Mouse (Mus musculus) erythroblast, embryonic 14.5 days (primary cell): ENCODE results near the gene Muc1. TPM values are rescaled to one million over a fixed set of nuclear protein-coding genes. Genes with fewer than 3 reads are reported as not detected.

Experiments used
- H3K27me3 ChIP-seq: 2 replicates; pipeline ENCODE4 v1.6.1; 2012; ENCODE audit warnings: inconsistent platforms; ENCODE audit not compliant: control insufficient read depth
- H3K36me3 ChIP-seq: 2 replicates; pipeline ENCODE4 v1.6.1; 2012; ENCODE audit warnings: mild to moderate bottlenecking, inconsistent platforms; ENCODE audit not compliant: control insufficient read depth
- H3K4me1 ChIP-seq: 2 replicates; pipeline ENCODE4 v1.6.1; 2012; ENCODE audit warnings: inconsistent platforms; ENCODE audit not compliant: control insufficient read depth
- H3K4me3 ChIP-seq: replicated peaks from 2 replicates; pipeline ENCODE3; 2012; ENCODE audit warnings: moderate library complexity, mild to moderate bottlenecking, inconsistent platforms
- H3K9me3 ChIP-seq: 2 replicates; pipeline ENCODE4 v1.6.1; 2012; ENCODE audit warnings: low read length, inconsistent platforms, mixed read lengths; ENCODE audit not compliant: control insufficient read depth
- GATA1 ChIP-seq: IDR thresholded peaks from 2 replicates; pipeline ENCODE4 v1.6.1; 2012; ENCODE audit warnings: low read length, inconsistent platforms, mixed read lengths
- TAL1 ChIP-seq: IDR thresholded peaks from 3 replicates; pipeline ENCODE4 v1.6.1; 2012; ENCODE audit warnings: low read length, inconsistent platforms, mixed read lengths
- polyA plus RNA-seq: library from polyadenylated mRNA; stranded (reverse); fragments of >175 nt; gene quantifications from 2 replicates; pipeline ENCODE4 v1.2.3, GENCODE M21; 2012

Gene Muc1
- polyA plus RNA-seq, 1 experiment = not detected

DNA sequence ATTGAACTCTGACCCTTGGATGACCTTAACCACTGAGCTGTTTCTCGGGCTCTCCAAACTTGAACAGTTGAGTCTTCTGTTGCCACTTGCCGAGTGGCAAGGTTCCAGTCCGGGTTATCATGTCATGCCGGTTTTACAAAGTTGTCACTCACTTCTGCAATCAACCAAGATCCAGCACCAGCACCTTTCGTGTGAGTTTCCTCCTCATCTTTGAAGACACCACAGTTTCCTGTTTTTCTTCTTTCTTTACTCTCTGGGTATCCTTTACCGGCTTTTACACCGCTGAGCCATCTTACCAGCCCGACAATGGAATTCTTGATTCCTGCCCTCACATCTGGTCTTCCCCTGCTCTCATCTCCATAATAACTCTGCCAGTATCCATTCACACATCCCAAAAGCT is 38.4 kb upstream of the Muc1 start:
- Histone ChIP-seq H3K4me1 (peaks cover 13% of the 10 kb centered on the region), H3K4me3 (no peak overlapping the region), H3K27me3 (peaks cover 21% of the 10 kb centered on the region), H3K9me3 (no peaks in the 10 kb centered on the region), H3K36me3 (no peaks in the 10 kb centered on the region)
- TF ChIP-seq TAL1 (no peak), GATA1 (no peak)

DNA sequence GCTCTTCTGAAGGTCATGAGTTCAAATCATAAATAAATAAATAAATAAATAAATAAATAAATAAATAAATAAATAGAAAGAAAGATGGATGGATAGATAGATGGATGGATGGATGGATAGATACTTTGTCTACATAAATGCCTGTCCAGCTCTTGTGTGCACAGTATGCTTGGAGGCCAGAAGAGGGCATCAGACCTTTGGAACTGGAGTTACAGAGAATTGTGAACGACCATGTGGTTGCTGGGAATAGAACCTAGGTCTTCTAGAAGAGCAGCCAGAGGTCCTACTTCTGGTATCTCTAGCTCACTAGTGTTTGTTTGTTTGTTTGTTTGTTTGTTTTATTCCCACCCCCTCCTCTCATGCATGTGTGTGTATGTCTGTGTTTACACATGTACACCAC is 35.5 kb upstream of the Muc1 start:
- H3K9me3 ChIP-seq = no peaks in the 10 kb centered on the region
- H3K4me3 ChIP-seq = no peak overlapping the region
- peaks cover 23% of the 10 kb centered on the region for H3K4me1 ChIP-seq
- H3K36me3 ChIP-seq = no peaks in the 10 kb centered on the region
- H3K27me3 ChIP-seq = peaks cover 26% of the 10 kb centered on the region
- TF ChIP-seq TAL1 = no peak

DNA sequence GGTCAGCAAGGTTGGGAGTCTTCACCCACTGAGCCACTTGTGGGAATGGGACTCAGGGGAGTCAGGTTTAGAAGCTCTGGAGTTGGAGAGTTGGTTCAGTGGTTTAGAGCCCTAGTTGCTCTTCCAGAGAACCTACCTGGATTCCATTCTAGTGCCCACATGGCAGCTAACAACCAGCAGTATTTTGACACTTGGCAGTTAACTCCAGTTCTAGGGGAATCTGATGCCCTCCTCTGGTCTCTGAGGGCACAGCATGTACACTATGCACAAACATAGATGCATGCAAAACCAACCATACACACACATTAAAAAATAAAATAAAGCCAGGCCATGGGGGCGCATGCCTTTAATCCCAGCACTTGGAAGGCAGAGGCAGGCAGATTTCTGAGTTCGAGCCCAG is 35.0 kb upstream of the Muc1 start:
- no peaks in the 10 kb centered on the region for H3K9me3 ChIP-seq
- no peaks in the 10 kb centered on the region for H3K36me3 ChIP-seq
- H3K27me3 ChIP-seq = peaks cover 23% of the 10 kb centered on the region
- TF ChIP-seq TAL1 (no peak), GATA1 (no peak)
- H3K4me3 ChIP-seq = no peak overlapping the region
- H3K4me1 ChIP-seq = peaks cover 23% of the 10 kb centered on the region

DNA sequence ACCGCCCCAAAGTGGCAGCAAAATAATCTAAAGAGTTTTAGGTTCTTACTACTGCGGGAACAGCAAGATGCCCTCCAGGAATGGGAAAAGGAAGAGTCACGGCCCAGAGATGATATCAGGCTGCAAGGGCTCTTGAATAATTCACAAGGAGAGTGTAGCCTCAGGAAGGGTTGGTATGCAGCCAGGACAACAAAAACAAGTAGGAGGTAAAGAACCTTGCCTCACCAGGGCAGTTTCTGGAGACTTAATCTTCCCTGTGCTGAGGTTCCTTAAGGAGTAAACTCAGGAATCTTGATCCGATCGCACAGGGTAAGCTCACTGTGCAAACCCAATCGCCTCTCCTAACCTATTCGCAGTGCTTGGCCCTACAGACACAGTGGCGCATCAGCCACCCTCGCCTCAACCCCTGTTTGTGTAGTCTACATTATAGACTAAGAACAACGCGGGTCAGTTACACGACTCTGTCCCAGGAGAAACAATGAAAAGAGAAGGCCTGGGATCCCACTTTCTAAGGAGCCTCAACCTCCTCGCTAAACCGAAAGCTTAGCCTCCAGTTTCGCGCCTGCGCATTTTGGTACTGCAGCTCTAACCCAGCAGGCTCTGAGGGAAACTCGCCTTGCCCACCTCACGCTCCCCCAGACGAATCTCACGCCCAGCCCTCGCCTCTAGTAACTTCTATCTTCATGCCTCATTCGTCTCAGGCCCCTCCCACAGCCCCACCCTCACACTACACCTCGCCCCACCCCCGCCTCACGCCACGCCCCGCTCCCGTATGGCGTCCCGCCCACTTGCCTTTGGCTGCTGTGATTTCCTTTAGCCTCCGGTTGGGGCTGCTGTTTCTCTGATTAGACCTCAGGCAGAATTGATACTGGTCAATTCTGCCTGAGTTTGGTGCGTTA is 32.6 kb upstream of the Muc1 start:
- no peaks in the 10 kb centered on the region for H3K9me3 ChIP-seq
- peak overlapping the region; percentile 64 for H3K4me3 ChIP-seq
- H3K27me3 ChIP-seq = peaks cover 11% of the 10 kb centered on the region
- peaks cover 23% of the 10 kb centered on the region for H3K4me1 ChIP-seq
- TF ChIP-seq GATA1 (no peak), TAL1 (no peak)
- no peaks in the 10 kb centered on the region for H3K36me3 ChIP-seq

DNA sequence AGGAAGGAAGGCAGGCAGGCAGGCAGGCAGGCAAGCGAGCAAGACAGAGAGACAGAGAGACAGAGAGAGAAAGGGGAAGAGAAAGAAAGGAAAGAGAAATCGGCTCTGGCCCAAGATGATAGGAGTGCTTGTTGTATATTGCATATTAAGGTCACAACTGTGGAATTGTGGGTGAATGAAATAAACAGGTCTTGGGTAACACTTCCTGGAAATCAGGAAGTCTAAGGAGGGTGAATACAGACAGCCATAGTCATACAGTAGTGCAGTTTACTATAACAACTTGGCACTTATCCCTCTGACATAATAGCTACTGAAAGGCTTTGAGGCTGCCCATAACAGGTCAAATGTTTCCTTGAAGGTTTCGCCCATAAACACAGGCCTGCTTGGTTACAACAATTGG is 29.0 kb upstream of the Muc1 start:
- Histone ChIP-seq H3K4me1 (peaks cover 31% of the 10 kb centered on the region), H3K4me3 (no peak overlapping the region), H3K27me3 (peaks cover 11% of the 10 kb centered on the region), H3K9me3 (no peaks in the 10 kb centered on the region), H3K36me3 (peaks cover 5% of the 10 kb centered on the region)
- no peak for TF ChIP-seq GATA1

DNA sequence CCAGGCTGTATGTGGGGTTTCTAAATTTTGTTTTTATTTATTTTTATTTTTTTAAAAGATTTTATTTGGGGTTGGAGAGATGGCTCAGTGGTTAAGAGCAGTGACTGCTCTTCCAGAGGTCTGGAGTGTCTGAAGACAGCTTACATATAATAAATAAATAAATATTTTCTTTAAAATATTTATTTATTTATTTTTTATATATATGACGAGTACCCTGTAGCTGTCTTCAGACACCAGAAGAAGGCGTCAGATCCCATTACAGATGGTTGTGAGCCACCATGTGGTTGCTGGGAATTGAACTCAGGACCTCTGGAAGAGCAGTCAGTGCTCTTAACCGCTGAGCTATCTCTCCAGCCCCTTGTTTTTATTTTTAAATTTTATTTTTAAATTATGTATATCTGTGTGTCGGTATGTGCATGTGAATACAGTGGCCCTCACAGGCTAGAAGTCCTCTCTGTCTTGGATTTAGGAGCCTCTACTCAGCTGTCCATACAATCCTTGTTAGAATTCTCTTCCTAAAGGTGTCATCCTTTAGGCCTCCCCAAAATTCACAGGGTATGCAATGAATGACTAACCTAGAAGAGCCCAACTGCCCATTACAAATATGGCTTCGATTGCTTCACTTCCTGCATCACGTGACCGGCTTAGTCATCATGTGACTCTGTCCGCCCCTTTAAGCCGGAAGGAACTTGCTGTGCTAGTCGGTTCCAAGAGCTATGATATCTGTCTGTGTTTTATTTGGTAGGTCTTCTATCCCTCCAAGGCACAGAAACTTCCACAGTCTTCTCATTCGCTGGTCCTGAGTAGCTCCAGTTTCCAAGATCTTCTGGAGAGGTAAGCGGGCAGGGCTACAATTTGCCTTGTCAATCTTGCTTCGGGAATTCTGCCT is 26.4 kb upstream of the Muc1 start, which contains the start of gene Gba:
Gene Gba, plus strand, starts transcription at position 676 of the 889 bp plus-strand sequence.
- Histone ChIP-seq H3K27me3 (peaks cover 7% of the 10 kb centered on the region), H3K4me1 (peaks cover 12% of the 10 kb centered on the region), H3K36me3 (peaks cover 31% of the 10 kb centered on the region), H3K4me3 (peak within 1 kb of the TSS; percentile 62), H3K9me3 (no peaks in the 10 kb centered on the region)
- TF ChIP-seq GATA1 (no peak), TAL1 (no peak)

DNA sequence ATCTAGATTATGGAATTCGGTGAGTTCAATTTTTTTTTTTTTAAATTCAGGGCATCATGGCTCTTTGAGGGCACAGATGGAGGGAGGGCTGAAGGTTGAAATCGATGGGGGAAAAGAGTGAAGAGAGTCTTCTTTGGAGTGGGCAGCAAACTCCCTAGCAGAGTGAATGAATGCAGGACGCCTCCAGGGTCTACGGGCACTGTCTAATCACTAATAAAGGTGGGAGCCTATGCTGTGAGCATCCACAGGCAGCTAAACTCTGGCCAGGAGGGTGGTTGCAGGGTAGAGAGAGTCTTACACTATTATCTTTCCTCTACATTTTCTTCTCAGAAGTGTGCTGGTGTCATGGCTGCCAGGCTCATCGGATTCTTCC is 25.7 kb upstream of the Muc1 start:
- peak overlapping the region; percentile 62 for H3K4me3 ChIP-seq
- peaks cover 4% of the 10 kb centered on the region for H3K27me3 ChIP-seq
- peaks cover 12% of the 10 kb centered on the region for H3K4me1 ChIP-seq
- peaks cover 37% of the 10 kb centered on the region for H3K36me3 ChIP-seq
- TF ChIP-seq TAL1 (no peak), GATA1 (no peak)
- H3K9me3 ChIP-seq = no peaks in the 10 kb centered on the region

DNA sequence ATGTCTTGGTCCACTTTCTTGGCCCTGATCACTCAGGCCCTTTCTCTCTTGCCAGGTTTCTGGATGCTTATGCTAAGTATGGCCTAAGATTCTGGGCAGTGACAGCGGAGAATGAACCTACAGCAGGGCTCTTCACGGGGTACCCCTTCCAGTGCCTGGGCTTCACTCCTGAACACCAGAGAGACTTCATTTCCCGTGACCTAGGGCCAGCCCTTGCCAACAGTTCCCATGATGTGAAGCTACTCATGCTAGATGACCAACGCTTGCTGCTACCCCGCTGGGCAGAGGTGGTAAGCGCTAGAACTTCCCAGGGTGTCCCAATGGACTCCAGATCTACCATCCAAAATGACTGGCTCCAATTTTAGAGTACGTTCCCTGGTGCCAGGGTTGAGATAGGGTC is 22.8 kb upstream of the Muc1 start:
- TF ChIP-seq GATA1 = no peak
- TF ChIP-seq TAL1 = no peak
- Histone ChIP-seq H3K36me3 (peaks cover 67% of the 10 kb centered on the region), H3K27me3 (no peaks in the 10 kb centered on the region), H3K9me3 (no peaks in the 10 kb centered on the region), H3K4me3 (no peak overlapping the region), H3K4me1 (peaks cover 12% of the 10 kb centered on the region)

DNA sequence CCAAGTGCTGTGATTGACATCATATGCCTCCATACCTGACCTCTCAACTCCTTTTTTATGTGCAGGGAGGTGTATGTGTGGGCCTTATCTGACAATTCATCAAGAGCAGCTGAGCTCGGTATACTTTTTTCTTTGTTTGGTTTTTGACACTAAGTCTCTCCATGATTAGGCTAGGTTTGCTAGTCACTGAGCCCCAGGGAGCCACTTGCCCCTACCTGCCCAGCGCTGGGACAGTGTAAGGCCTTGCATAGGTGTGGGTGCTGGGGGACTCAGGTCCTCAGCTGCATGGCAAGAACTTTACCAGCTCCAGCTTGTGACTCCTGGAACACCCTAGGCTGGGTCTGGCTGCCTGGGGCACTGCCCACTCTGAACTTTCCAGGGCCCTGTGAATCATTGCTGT is 22.2 kb upstream of the Muc1 start:
- H3K27me3 ChIP-seq = no peaks in the 10 kb centered on the region
- no peak for TF ChIP-seq GATA1
- no peak for TF ChIP-seq TAL1
- no peaks in the 10 kb centered on the region for H3K9me3 ChIP-seq
- peaks cover 15% of the 10 kb centered on the region for H3K4me1 ChIP-seq
- no peak overlapping the region for H3K4me3 ChIP-seq
- peaks cover 71% of the 10 kb centered on the region for H3K36me3 ChIP-seq
